Mouse (Mus musculus) embryonic fibroblast, embryonic 13.5 days (primary cell): ENCODE measurements around the gene Pcbp2.

Source experiments
- CTCF ChIP-seq: IDR thresholded peaks from 2 replicates; pipeline ENCODE4 v1.5.1; 2011; ENCODE audit warnings: mild to moderate bottlenecking, control low read depth, low read length, moderate library complexity, borderline replicate concordance; ENCODE audit not compliant: insufficient read depth
- POLR2A ChIP-seq: IDR thresholded peaks from 2 replicates; pipeline ENCODE4 v1.6.1; 2011; ENCODE audit warnings: low read depth, mild to moderate bottlenecking, control low read depth, low read length, moderate library complexity

- TF ChIP-seq POLR2A = no peak
- no peak for TF ChIP-seq CTCF
Measured at GRCm38 (mm10) chr15:102445146-102445545, 25.2 kb upstream of the Pcbp2 start, which contains the start of gene Amhr2.
